Comparison of ENCODE assay signal across 18 mouse cellular contexts in the genomic region with DNA sequence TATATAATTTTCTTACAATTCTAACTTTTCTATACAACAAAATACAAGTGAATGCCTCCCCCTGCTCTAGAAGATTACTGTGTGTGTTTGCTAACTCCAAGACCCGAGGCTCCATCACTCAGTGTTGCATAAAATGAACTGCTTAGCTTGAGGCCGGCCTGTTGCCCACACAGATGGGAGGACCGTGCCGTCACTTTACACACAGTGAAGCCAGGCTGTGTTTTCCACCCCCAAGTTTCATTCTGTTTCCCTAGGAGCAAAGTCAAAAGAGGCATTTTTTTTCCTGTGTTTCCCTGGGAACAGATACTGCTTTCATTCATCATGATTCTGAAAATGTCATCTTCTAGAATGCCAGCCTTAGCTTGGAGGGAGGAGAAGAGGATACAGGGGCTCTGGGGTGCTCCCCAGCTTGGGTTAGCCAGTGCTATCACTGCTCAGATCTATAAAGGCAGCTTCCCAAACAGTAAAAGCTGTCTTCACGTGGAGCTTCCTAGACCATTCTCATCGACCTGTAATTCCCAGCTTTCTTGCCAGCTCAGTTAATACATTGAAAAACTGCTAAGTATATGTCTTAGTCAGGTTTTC.
DNase-seq lines count a peak whose midpoint lies in the region; ATAC-seq and TF ChIP-seq lines count a peak whose summit lies in the region.
"Had no signal": no experiment of that assay in that cellular context is flagged by ENCODE, and none has a peak within 500 bp of the region (broad histone marks: within the 10 kb centered on the region; RNA-seq: fewer than 3 reads in every experiment).

No protein-coding gene starts in this region.

- whole genome bisulfite sequencing in forebrain, postnatal 0 days, result 64% methylated on average over 6 of the region's 6 CpGs
- WGBS in forebrain, embryonic 15.5 days, result 80% methylated on average over 6 of the region's 6 CpGs

- H3K9ac ChIP-seq in forebrain, postnatal 0 days, result no peak overlapping the region
- no peak overlapping the region for H3K9ac ChIP-seq in forebrain, embryonic 15.5 days (replicated peaks)
- H3K9ac ChIP-seq: embryonic facial prominence, embryonic 12.5 days; heart, embryonic 13.5 days; limb, embryonic 13.5 days; lung, embryonic 14.5 days had no signal

- H3K4me3 ChIP-seq in forebrain, postnatal 0 days (ENCODE audit: low read depth, low read length), result no peak overlapping the region
- no peak overlapping the region for H3K4me3 ChIP-seq in forebrain, embryonic 15.5 days
- H3K4me3 ChIP-seq: embryonic facial prominence, embryonic 12.5 days; forebrain, embryonic 10.5 days; heart, embryonic 13.5 days; limb, embryonic 13.5 days; megakaryocyte, embryonic 14.5 days; myocyte had no signal

- H3K4me2 ChIP-seq in forebrain, postnatal 0 days (ENCODE audit: low read depth), result no peak overlapping the region
- H3K4me2 ChIP-seq in forebrain, embryonic 15.5 days (replicated peaks), result no peak overlapping the region
- H3K4me2 ChIP-seq: embryonic facial prominence, embryonic 12.5 days; heart, embryonic 13.5 days; limb, embryonic 13.5 days; lung, embryonic 14.5 days had no signal

- 0 out of 2 replicates have a peak, but pooled peaks cover 5% of the 10 kb centered on the region for H3K4me1 ChIP-seq in forebrain, postnatal 0 days (ENCODE audit: insufficient read depth)
- no peaks in the 10 kb centered on the region for H3K4me1 ChIP-seq in forebrain, embryonic 15.5 days
- H3K4me1 ChIP-seq: embryonic facial prominence, embryonic 12.5 days; forebrain, embryonic 10.5 days; heart, embryonic 13.5 days; limb, embryonic 13.5 days; megakaryocyte, embryonic 14.5 days had no signal

- intact Hi-C loops in left cerebral cortex, postnatal 14 days (cut with DNase I), result loop anchor here (5.0 kb wide), 1 partner anchor 74 kb away; no protein-coding TSS in a partner anchor
- intact Hi-C loops in gastrocnemius, postnatal 14 days (cut with DNase I; ENCODE audit: low total_unique reads), result no loop called here

- no peak for TF ChIP-seq CTCF in forebrain, postnatal 0 days (IDR thresholded peaks at IDR 0.05; ENCODE audit: low read depth)

- H3K27ac ChIP-seq in forebrain, postnatal 0 days (ENCODE audit: low read depth, low read length), result no peak overlapping the region
- H3K27ac ChIP-seq in forebrain, embryonic 15.5 days (replicated peaks), result no peak overlapping the region
- H3K27ac ChIP-seq: embryonic facial prominence, embryonic 12.5 days; forebrain, embryonic 10.5 days; heart, embryonic 13.5 days; limb, embryonic 13.5 days had no signal

- no peaks in the 10 kb centered on the region for H3K27me3 ChIP-seq in forebrain, postnatal 0 days (ENCODE audit: insufficient read depth, low read length)
- no peaks in the 10 kb centered on the region for H3K27me3 ChIP-seq in forebrain, embryonic 15.5 days
- H3K27me3 ChIP-seq: embryonic facial prominence, embryonic 12.5 days; heart, embryonic 13.5 days; limb, embryonic 13.5 days; megakaryocyte, embryonic 14.5 days had no signal

- peak; percentile 38 for DNase-seq in forebrain, postnatal 0 days
- DNase-seq in brain, adult 2 months (ENCODE audit: low read depth, low spot score), result peak; percentile 93
- peak; percentile 64 to 75 for DNase-seq in cerebellum, postnatal 25 days
- DNase-seq in left cerebral cortex, postnatal 14 days (ENCODE audit: low spot score in 2 of 2), result peak; percentile 36 to 57
- DNase-seq in gastrocnemius, postnatal 14 days, result no peak
- DNase-seq in kidney, adult 11 months, result no peak
- DNase-seq in heart, adult 11 months, result no peak
- DNase-seq: adrenal gland, adult 2 months; gastrocnemius, postnatal 25 days; lung, embryonic 14.5 days; thymus, adult 18-20 months had no signal

- ATAC-seq in forebrain, postnatal 0 days, result peak; percentile 90
- no peak for ATAC-seq in forebrain, embryonic 15.5 days (replicated peaks)

- no peaks in the 10 kb centered on the region for H3K9me3 ChIP-seq in forebrain, postnatal 0 days (ENCODE audit: low read length)
- no peaks in the 10 kb centered on the region for H3K9me3 ChIP-seq in forebrain, embryonic 15.5 days
- H3K9me3 ChIP-seq: embryonic facial prominence, embryonic 12.5 days; forebrain, embryonic 10.5 days; heart, embryonic 13.5 days; limb, embryonic 13.5 days; megakaryocyte, embryonic 14.5 days had no signal

- no peaks in the 10 kb centered on the region for H3K36me3 ChIP-seq in forebrain, postnatal 0 days (ENCODE audit: insufficient read depth)
- H3K36me3 ChIP-seq in forebrain, embryonic 15.5 days, result no peaks in the 10 kb centered on the region
- H3K36me3 ChIP-seq: embryonic facial prominence, embryonic 12.5 days; forebrain, embryonic 10.5 days; heart, embryonic 13.5 days; limb, embryonic 13.5 days had no signal

Comparison
In these comparisons a context has a peak if more than half of its experiments do, and no peak if none do; other contexts are left out.
1. DNase-seq: peak in forebrain, postnatal 0 days (single experiment), brain, adult 2 months (single experiment), cerebellum, postnatal 25 days (2 of 2) and left cerebral cortex, postnatal 14 days (2 of 2); none in gastrocnemius, postnatal 14 days (single experiment), kidney, adult 11 months (single experiment) and heart, adult 11 months (single experiment).